Mouse (Mus musculus) embryonic facial prominence, embryonic 10.5 days (tissue): ENCODE measurements around the gene Filip1. TPM values are rescaled to one million over a fixed set of nuclear protein-coding genes. Genes with fewer than 3 reads are reported as not detected.

Experiments used
- DNase-seq: peaks from one replicate; pipeline ENCODE4 v3.0.0-alpha.2; 2017; ENCODE audit warnings: low spot score
- H3K27ac ChIP-seq: fragments of 300-500 bp; sonication (generic); replicated peaks from 2 replicates; pipeline ENCODE4 v1.5.1; 2016; ENCODE audit warnings: mild to moderate bottlenecking
- H3K27me3 ChIP-seq: fragments of 300-500 bp; sonication (generic); replicated peaks from 2 replicates; pipeline ENCODE4 v1.6.1; 2016; ENCODE audit warnings: low read depth, mild to moderate bottlenecking; ENCODE audit not compliant: poor library complexity, severe bottlenecking
- H3K36me3 ChIP-seq: fragments of 300-500 bp; sonication (generic); replicated peaks from 2 replicates; pipeline ENCODE4 v1.6.1; 2016; ENCODE audit warnings: mild to moderate bottlenecking, moderate library complexity
- H3K4me1 ChIP-seq: fragments of 300-500 bp; sonication (generic); 2 replicates; pipeline ENCODE4 v1.6.1; 2016
- H3K4me3 ChIP-seq: fragments of 300-500 bp; sonication (generic); 2 replicates; pipeline ENCODE4 v1.5.1; 2016; ENCODE audit warnings: mild to moderate bottlenecking, moderate library complexity
- H3K9me3 ChIP-seq: fragments of 300-500 bp; sonication (generic); 2 replicates; pipeline ENCODE4 v1.6.1; 2016; ENCODE audit warnings: mild to moderate bottlenecking
- WGBS: fragments of 180-500 bp; shearing (Covaris S2); methylation state at CpG from one replicate; pipeline ENCODE4 v1.1.7; 2016; 5-methylcytosine and 5-hydroxymethylcytosine counted together
- polyA plus RNA-seq: library from polyadenylated mRNA; unstranded; fragments of >200 nt; fragmentation: Nextera tagmentation; extraction: Ambion mirVana; gene quantifications from 2 replicates; pipeline ENCODE4 v1.2.1, GENCODE M21; 2016

The Filip1 gene
- polyA plus RNA-seq, 1 experiment from 2014 or later: 2.9 TPM

- WGBS: 69% methylated on average over 2 of the region's 2 CpGs
These were observed 185.6 kb downstream of the Filip1 start for GRCm38 (mm10) chr9:79827072-79827471.

GRCm38 (mm10) chr9:79825526-79825925 lies 187.1 kb downstream of the Filip1 start:
- Histone ChIP-seq H3K27ac (no peak overlapping the region), H3K27me3 (no peaks in the 10 kb centered on the region), H3K4me1 (peaks cover 4% of the 10 kb centered on the region; the same call in 1 of the 2 replicates), H3K36me3 (no peaks in the 10 kb centered on the region), H3K4me3 (no peak overlapping the region), H3K9me3 (no peaks in the 10 kb centered on the region)
- DNase-seq: no peak
- 62% methylated on average over 7 of the region's 7 CpGs for WGBS

More at GRCm38 (mm10) chr9:79827072-79827471, 185.6 kb downstream of the Filip1 start:
- Histone ChIP-seq H3K9me3 (no peaks in the 10 kb centered on the region), H3K36me3 (no peaks in the 10 kb centered on the region), H3K27ac (no peak overlapping the region), H3K27me3 (no peaks in the 10 kb centered on the region), H3K4me1 (peaks cover 9% of the 10 kb centered on the region; the same call in 1 of the 2 replicates), H3K4me3 (no peak overlapping the region)
- DNase-seq: no peak

- DNase-seq: no peak
- no peaks in the 10 kb centered on the region for H3K27me3 ChIP-seq
- H3K9me3 ChIP-seq: no peaks in the 10 kb centered on the region
- 61% methylated on average over 2 of the region's 2 CpGs for WGBS
- peaks cover 14% of the 10 kb centered on the region for H3K36me3 ChIP-seq
- H3K27ac ChIP-seq: no peak overlapping the region
- no peak overlapping the region for H3K4me3 ChIP-seq
- H3K4me1 ChIP-seq: no peaks in the 10 kb centered on the region
These were observed 188.8 kb downstream of the Filip1 start for GRCm38 (mm10) chr9:79823856-79824255.

- WGBS: 46% methylated on average over 4 of the region's 4 CpGs
- Histone ChIP-seq H3K4me1 (no peaks in the 10 kb centered on the region), H3K4me3 (no peak overlapping the region), H3K36me3 (peaks cover 18% of the 10 kb centered on the region), H3K27me3 (no peaks in the 10 kb centered on the region), H3K27ac (no peak overlapping the region), H3K9me3 (no peaks in the 10 kb centered on the region)
- no peak for DNase-seq
These were observed 189.2 kb downstream of the Filip1 start for GRCm38 (mm10) chr9:79823438-79823837.

GRCm38 (mm10) chr9:79816464-79816863 lies 196.2 kb downstream of the Filip1 start:
- H3K4me3 ChIP-seq: no peak overlapping the region
- no peaks in the 10 kb centered on the region for H3K9me3 ChIP-seq
- no peak for DNase-seq
- H3K27me3 ChIP-seq: no peaks in the 10 kb centered on the region
- 94% methylated on average over 5 of the region's 5 CpGs for WGBS
- H3K27ac ChIP-seq: no peak overlapping the region
- H3K4me1 ChIP-seq: no peaks in the 10 kb centered on the region
- peaks cover 28% of the 10 kb centered on the region for H3K36me3 ChIP-seq

- WGBS: 92% methylated on average over 11 of the region's 11 CpGs
- DNase-seq: no peak
- H3K36me3 ChIP-seq: peaks cover 28% of the 10 kb centered on the region
- H3K27me3 ChIP-seq: no peaks in the 10 kb centered on the region
- no peaks in the 10 kb centered on the region for H3K9me3 ChIP-seq
- no peak overlapping the region for H3K27ac ChIP-seq
- H3K4me3 ChIP-seq: no peak overlapping the region
- no peaks in the 10 kb centered on the region for H3K4me1 ChIP-seq
These were observed 196.6 kb downstream of the Filip1 start for GRCm38 (mm10) chr9:79816013-79816412.

GRCm38 (mm10) chr9:79814592-79814991 lies 198.1 kb downstream of the Filip1 start:
- WGBS: 93% methylated on average over 4 of the region's 4 CpGs
- Histone ChIP-seq H3K4me3 (no peak overlapping the region), H3K27me3 (no peaks in the 10 kb centered on the region), H3K27ac (no peak overlapping the region), H3K4me1 (no peaks in the 10 kb centered on the region), H3K9me3 (no peaks in the 10 kb centered on the region), H3K36me3 (peaks cover 21% of the 10 kb centered on the region)
- DNase-seq: no peak

- WGBS: 79% methylated on average over 11 of the region's 11 CpGs
- DNase-seq: no peak
These were observed 201.4 kb downstream of the Filip1 start for GRCm38 (mm10) chr9:79810969-79811902.

GRCm38 (mm10) chr9:79810534-79810933 lies 202.1 kb downstream of the Filip1 start:
- no peak overlapping the region for H3K4me3 ChIP-seq
- H3K36me3 ChIP-seq: no peaks in the 10 kb centered on the region
- 88% methylated on average over 3 of the region's 3 CpGs for WGBS
- H3K9me3 ChIP-seq: no peaks in the 10 kb centered on the region
- peaks cover 5% of the 10 kb centered on the region; the same call in 1 of the 2 replicates for H3K4me1 ChIP-seq
- DNase-seq: no peak
- no peaks in the 10 kb centered on the region for H3K27me3 ChIP-seq
- no peak overlapping the region for H3K27ac ChIP-seq

More at GRCm38 (mm10) chr9:79810969-79811902, 201.4 kb downstream of the Filip1 start:
- no peaks in the 10 kb centered on the region for H3K9me3 ChIP-seq
- H3K4me1 ChIP-seq: peaks cover 5% of the 10 kb centered on the region; the same call in 1 of the 2 replicates
- no peaks in the 10 kb centered on the region for H3K27me3 ChIP-seq
- H3K36me3 ChIP-seq: no peaks in the 10 kb centered on the region
- H3K4me3 ChIP-seq: no peak overlapping the region
- no peak overlapping the region for H3K27ac ChIP-seq

- H3K4me3 ChIP-seq: no peak overlapping the region
- DNase-seq: no peak
- no peaks in the 10 kb centered on the region for H3K9me3 ChIP-seq
- no peaks in the 10 kb centered on the region for H3K36me3 ChIP-seq
- H3K27ac ChIP-seq: no peak overlapping the region
- peaks cover 5% of the 10 kb centered on the region; the same call in 1 of the 2 replicates for H3K4me1 ChIP-seq
- 50% methylated on average over 6 of the region's 6 CpGs for WGBS
- H3K27me3 ChIP-seq: no peaks in the 10 kb centered on the region
These were observed 203.2 kb downstream of the Filip1 start for GRCm38 (mm10) chr9:79809411-79809810.

GRCm38 (mm10) chr9:79807178-79807577 lies 205.5 kb downstream of the Filip1 start:
- DNase-seq: no peak
- no peak overlapping the region for H3K27ac ChIP-seq
- H3K36me3 ChIP-seq: no peaks in the 10 kb centered on the region
- WGBS: 53% methylated on average over 4 of the region's 4 CpGs
- H3K27me3 ChIP-seq: no peaks in the 10 kb centered on the region
- peaks cover 5% of the 10 kb centered on the region; the same call in 1 of the 2 replicates for H3K4me1 ChIP-seq
- no peaks in the 10 kb centered on the region for H3K9me3 ChIP-seq
- no peak overlapping the region for H3K4me3 ChIP-seq

GRCm38 (mm10) chr9:79806317-79807075 lies 206.2 kb downstream of the Filip1 start:
- 46% methylated on average over 12 of the region's 12 CpGs for WGBS
- no peak for DNase-seq

More at GRCm38 (mm10) chr9:79806317-79807075, 206.2 kb downstream of the Filip1 start:
- Histone ChIP-seq H3K9me3 (no peaks in the 10 kb centered on the region), H3K27me3 (no peaks in the 10 kb centered on the region), H3K36me3 (no peaks in the 10 kb centered on the region), H3K4me1 (peaks cover 5% of the 10 kb centered on the region; the same call in 1 of the 2 replicates), H3K4me3 (no peak overlapping the region), H3K27ac (no peak overlapping the region)
